Mouse (Mus musculus): ENCODE results near the gene Rasal2.
"Not testable (repeated sequence)": the region's sequence is repeated elsewhere in the genome, so short reads cannot be mapped to it uniquely, and the experiment has no call there.

Rasal2 gene

DNA sequence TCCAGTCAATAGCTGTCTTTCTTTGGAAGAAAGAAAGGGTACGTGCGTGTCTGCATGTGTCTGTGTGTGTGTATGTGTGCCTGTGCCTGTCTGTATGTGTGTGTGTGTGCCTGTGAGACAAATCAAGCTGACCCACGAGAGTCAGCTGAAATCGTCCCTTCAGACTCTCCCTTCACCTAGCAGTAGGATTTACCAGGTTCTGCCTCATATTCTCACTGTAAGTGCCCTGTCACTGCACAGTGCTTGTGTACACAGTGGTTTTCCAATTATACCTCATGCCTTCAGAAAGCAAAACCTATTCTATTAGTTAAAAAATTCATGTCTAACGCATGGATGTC lies 168.0 kb downstream of the Rasal2 start:
- DNase-seq (ENCODE audit: low spot score in 2 of 2), result peak; percentile 44 to 46

DNA sequence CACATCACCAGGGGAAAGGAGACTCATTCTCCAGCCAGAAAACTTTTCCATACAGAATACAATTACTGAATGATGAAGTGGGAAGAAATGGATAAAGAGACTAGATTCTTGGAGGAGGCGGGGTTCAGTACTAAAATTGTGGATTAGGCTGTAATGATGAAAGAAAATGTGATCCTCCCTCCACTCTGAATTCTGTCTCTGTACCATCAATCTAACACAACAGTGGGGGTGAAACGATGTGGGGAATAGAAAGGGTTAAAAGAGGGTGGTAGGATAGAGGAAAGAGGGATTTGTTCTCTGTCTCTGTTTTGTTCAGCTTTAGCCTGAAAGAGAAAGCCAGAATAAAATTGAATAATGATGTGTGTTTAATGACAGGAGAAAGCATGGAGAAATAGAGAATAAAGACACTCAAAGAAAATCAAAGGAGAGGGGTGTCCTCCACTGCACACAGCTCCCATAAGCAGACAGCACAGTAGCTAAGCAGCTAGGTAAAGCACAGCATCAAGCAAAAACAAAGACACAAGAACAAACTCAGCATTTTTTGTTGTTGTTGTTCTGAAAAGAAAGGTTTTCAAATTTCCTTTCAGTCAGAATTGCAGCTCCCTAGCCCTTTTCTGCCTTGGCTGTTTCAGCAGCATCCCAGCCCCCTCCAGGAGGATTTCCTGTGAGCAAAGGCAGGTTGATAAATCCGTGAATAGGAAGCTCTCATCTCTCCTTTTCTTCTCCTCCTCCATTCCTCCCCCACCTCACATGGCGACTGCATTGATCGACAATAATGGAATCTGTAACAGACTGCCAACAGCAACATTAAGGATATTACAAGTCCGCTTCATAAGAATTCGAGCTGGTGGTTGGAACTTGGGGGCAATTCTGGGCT lies 168.6 kb downstream of the Rasal2 start:
- DNase-seq (ENCODE audit: low spot score in 2 of 2), result peak; percentile 50 to 52

DNA sequence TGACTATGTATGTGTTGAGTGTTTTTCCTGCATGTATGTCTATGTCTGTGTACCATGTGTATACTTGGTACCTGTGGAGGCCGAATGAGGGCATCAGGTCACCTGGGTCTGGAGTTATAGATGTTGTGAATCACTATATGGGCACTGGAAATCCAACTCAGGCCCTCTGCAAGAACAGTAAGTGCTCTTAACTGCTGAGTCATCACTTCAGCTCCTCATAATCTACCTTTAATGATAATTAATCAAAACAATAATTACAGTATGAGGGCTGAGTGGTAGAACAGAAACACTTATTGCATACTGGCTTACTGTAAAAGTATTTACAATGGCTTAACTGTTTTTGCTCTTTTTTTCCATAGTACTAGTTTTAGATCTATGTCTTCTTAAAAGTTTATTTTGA lies 172.7 kb downstream of the Rasal2 start:
- DNase-seq (ENCODE audit: low spot score in 2 of 2), result no peak

DNA sequence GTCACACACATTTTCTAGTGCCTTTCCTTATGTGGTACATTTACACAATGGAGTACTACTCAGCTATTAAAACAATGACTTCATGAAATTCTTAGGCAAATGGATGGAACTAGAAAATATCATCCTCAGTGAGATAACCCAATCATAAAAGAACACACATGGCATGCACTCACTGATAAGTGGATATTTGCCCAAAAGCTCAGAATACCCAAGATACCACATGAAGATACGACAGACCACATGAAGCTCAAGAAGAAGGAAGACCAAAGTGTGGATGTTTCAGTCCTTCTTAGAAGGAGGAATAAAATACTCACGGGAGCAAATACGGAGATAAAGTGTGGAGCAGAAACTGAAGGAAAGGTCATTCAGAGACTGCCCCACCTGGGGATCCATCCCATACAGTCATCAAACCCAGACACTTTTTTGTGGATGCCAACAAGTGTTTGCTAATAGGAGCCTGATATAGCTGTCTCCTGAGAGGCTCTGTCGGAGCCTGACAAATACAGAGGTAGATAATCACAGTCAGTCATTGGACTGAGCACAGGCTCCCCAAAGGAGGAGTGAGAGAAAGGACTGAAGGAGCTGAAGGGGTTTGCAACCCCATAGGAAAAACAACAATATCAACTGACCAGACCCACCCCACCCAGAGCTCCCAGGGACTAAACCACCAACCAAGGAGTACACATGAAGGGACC lies 175.6 kb downstream of the Rasal2 start:
- DNase-seq (ENCODE audit: low spot score in 2 of 2), result not testable (repeated sequence)

DNA sequence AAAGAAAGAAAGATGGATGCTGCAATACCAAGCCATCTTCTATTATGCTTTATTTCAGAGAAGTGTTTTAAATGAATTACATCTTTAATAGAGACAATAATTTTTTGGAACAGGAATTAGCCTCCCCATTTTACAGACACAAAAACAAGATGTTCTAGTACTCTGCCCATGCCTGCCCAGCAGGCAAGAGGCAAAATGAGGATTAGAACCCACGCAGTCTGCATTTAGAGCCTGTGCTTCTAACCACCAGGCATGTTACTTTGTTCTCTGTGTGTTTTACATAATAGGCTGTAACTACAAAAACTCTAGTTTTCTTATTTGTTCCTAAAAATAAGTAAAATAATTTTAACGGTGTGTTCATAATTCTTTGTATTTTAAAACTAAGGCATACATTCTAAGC lies 178.9 kb downstream of the Rasal2 start:
- DNase-seq (ENCODE audit: low spot score in 2 of 2), result no peak

DNA sequence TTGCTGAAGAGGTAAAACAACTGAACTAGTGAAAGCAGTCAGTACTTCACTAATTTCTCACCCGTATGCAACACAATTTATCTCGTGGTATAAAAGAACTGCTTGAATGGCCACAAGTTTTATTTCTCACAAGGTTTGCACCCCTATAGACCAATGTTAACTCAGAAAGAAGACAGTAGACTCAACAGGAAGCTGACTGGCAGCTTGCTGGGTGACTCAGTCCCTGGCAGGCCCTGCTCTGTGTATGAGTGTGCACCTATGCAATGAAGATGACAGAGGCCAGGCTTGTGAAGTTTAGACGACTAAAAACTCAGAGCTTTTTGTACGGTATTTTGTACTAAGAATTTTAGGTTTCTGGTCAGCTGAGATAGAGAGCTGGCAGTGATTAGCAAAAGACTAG lies 180.0 kb downstream of the Rasal2 start:
- DNase-seq (ENCODE audit: low spot score in 2 of 2), result no peak

DNA sequence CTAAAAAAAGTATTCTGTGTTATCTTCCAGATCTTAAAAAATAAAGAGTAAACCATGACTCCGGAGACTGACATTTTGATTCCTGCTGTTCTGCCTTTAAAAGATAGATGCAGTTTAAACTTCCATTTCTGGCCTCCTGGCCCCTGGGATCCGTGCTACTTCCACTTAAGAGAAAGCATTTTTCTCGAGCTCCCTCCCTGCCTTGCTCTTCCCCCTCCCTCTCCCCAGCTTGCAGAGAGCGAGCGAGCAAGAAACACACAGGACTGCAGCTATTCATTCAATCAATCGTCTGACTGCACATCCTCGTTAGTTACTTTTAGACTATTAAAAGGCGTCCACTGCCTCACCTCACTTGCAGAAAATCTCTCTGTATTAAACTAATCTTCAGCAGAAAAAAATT lies 181.4 kb downstream of the Rasal2 start:
- DNase-seq (ENCODE audit: low spot score in 2 of 2), result peak; percentile 62 to 64

DNA sequence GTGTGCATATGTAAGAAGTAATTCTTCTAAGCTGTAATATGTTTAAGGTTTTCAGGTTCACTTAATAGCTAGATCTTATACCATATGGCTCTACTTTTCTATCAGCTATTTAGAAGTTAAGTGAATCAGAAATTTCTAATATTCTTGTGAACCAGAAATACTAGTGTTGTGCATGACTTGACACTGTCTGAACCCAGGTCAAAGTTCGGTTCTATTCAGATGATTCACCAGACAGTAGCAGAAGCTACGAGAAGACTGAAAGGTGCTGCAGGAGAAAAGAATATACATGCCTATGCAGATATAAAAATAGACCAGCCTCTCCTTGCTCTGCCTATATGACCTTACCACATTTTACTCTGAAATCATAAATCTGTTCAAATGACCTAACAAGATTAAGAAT lies 182.0 kb downstream of the Rasal2 start:
- no peak for DNase-seq (ENCODE audit: low spot score in 2 of 2)

DNA sequence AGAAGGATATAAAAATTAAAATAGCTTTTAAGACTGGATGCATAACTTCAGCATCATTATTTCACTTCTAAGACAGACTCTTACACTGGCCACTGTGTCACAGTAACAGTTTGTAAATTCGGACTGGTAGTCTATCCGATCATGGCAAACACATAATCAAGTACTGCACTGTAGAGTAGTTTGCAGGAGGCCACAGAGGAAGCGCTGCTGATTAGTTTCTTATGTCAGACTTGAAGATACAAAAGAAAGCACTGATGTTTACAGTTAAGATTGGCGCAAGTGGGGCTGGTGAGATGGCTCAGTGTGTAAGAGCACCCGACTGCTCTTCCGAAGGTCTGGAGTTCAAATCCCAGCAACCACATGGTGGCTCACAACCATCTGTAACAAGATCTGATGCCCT lies 187.4 kb downstream of the Rasal2 start:
- no peak for DNase-seq (ENCODE audit: low spot score in 2 of 2)

DNA sequence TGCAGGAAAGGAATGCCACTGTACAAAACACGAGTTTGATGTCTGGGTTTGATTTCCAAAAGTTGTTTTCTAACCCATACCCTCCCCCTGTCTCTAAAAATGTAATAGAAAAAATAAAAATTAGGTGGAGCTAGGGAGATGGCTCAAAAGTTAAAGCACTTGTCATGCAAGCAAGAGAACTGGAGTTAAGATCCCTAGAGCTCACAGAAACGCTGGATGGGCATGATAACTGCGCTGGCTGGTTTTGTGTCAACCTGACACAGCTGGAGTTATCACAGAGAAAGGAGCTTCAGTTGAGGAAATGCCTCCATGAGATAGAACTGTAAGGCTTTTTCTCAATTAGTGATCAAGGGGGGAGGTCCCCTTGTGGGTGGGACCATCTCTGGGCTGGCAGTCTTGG lies 191.5 kb downstream of the Rasal2 start:
- no peak for DNase-seq (ENCODE audit: low spot score in 2 of 2)

DNA sequence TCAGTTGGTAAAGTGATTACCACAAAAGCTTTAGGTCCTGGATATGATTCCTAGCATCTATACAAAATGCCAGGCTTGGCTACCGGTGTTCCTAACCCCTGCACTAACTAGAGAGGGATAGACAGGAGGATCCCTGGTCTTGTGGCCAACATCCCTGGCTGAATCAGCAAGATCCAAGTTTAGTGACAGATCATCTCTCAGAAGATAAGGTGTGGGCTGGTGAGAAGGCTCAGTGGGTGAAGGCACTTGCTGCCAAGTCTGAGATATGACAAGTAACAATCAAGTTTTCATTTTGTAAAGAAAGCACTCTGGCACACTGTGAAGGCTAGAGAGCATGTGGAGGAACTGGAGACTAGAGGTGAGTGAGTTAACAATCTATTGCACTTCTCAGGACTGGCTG lies 191.9 kb downstream of the Rasal2 start:
- no peak for DNase-seq (ENCODE audit: low spot score in 2 of 2)

DNA sequence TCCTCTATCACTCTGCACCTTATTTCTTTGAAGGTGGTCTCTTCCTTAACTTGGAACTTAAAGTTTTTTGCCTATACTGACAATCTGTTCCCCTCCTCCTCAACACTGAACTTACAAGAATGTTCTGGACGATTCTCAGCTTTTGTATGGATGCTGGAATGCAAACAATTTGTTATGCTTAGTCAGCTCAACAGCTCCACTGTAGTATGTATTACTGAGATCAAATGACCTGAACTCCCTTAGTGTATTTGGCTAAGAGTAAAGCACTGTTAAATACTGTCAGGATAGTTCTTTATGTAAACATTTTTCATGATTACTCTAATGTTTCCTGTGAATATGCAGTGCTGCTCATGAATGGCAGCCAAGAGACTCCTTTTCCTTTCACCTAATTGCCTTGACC lies 203.6 kb downstream of the Rasal2 start:
- DNase-seq (ENCODE audit: low spot score in 2 of 2), result no peak

DNA sequence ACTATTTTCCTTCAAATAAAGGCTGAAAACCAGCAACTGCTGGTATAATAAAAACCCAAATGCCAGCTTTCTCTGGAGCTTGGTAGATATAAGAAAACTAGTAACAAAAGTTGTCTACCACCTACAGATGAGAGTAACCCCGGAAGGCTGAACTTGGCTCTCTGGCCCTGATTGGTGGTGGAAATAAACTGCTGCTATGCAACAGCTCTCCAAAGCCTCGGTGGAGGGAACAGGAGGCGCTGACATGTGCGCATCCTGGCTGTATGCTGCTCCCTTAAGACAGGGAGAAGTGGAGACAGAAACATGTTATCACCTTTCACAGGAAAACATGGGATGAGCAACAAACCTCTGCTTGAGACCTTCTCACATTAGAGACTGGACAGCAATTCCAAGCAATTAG lies 206.7 kb downstream of the Rasal2 start:
- DNase-seq (ENCODE audit: low spot score in 2 of 2), result no peak

DNA sequence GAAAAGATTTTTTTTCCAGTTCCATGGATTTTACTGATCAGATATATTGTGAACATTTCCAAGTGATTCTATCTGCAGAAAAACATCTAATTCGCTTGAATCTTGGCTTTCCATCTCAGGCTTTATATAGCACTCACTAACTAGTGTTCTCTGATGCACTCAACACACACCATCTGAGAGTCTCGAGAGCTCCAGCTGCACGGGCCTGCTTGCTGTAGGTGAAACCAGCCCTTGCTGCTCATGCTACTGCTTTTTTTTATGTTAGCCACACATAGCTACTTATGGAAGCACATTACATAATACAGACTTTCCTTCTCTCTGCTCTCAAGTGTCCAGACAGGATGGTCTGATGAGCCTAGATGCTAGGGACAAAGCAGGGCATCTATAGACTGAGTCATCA lies 229.4 kb downstream of the Rasal2 start:
- DNase-seq (ENCODE audit: low spot score in 2 of 2), result peak; percentile 46 to 71

DNA sequence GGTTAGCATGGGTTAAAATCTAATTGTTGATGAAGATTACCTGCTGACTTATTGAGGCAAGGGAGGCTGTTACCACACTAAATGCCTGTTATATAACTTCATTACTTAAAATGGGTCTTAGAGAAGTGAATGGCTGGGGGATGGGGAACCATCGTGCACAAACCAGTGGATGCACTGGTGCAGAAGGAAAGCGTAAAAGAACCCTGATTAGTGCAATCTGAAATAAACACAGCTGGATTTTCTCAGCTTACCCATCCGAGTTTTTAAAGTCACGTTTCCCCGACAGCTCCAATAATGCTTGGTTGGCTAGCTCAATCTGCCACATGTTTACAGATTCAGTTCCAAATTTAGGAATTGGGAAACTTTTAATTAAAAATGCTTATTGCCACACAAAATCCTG lies 230.0 kb downstream of the Rasal2 start:
- DNase-seq (ENCODE audit: low spot score in 2 of 2), result peak in 1 of 2 experiments; percentile 28

DNA sequence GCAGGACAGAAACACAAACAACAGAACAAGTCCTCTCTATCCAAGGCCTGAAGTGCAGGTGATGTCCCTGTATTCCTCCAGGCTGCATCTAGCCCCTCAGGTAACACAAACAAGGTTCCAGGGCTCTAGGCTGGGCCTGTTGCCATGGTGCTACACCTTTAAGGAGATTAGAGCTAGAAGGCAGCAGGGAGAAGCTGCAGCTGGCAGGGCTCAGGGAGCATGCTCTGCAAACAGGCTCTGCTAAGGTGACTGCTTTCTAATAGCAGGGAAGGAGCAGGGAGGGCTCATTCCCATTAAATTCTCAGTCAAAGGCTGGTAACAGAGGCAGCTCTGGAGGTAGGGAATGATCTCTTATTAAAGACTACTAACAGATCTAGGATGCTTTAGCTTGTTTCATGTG lies 231.3 kb downstream of the Rasal2 start:
- DNase-seq (ENCODE audit: low spot score in 2 of 2), result peak; percentile 46 to 47

DNA sequence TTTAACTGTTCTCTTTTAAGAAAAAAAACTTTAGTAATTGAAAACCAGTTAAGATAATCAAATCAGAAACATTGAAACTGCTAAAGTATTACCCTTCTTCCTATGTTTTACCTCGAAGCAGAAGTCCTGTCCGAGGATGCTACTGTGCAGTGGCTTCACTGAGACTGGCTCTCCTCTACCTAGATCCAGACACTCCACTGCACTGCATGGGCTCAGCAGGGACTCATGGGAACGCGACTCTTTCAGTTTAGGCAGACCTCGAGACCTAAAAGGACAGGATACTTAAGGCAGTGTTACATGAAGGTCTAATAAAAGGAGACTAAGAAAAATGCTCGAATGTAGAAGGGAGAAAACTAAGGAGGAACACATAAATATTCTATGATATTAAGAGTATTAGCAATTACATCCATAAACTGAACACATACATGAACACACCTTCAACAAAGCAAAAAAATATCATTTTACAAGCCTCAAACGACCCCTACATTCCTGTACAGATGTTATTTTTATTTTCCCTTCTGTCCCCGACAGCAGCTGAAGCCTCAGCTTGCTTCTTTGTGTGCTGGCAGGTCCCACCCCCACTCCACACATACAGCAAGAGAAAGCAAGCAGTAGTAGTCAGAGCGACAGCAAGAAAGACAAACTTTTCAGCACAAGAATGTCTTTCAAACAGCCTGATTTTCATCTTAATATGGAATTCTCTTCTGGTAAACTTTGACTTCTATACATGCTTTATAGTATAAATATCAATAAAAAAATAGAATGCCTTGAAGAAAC lies 233.2 kb downstream of the Rasal2 start:
- peak in 1 of 2 experiments; percentile 25 for DNase-seq (ENCODE audit: low spot score in 2 of 2)

DNA sequence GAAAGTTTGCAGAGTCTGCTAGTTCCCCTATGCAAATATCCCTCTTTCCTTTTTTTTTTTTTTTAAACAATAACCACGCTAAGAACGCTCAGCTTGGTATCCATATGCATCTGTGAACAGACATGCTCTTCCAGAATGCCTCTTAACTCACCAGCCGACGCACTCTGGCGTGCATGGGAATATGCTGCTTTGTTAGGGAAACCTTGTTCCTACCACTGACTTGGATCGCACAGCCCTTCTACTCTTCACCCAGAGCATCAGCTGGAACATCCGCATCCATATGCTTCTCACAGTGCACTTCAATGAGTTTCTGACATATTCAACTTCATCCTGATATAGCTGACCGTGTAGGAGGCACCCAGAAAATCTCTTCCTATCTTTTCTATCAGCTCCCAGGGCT lies 243.1 kb downstream of the Rasal2 start:
- peak; percentile 54 to 59 for DNase-seq (ENCODE audit: low spot score in 2 of 2)

DNA sequence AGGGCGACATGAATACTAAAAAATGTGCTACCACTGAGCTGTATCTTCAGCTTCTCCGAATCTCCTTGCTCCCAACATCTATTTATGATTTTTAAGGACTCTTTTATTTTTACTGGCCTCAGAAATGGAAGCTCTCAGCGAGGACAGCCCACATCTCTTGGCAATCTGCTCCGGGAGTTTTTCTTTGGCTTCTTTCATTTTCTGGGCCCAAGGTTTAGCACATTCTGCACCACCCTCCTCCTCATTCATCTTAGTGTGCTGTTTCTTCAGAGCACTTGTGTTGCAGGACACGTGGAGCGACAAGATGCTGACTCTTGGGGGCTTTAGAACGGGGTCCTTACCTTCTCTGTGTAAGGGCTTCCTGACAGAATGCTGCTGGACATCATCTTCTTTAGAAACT lies 243.5 kb downstream of the Rasal2 start:
- DNase-seq (ENCODE audit: low spot score in 2 of 2), result peak; percentile 63 to 80

DNA sequence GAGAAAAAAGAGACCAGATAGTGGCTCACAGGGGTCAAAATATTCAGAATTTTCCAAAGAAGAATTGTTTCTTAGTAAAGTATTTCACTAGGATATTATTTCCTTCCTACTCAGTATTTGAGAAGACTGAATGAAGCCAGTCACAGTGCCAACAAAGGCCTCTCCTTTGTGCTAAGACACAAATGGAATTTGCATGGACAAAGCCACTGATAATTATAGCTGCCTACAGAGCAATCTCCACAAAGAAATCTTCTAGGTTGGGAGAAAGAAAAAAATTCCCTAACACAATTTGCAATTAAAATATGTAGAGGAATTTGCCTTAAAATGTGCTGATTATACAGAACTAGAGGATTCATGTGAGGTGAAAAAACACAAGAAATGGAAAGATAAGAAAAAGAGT lies 258.6 kb downstream of the Rasal2 start:
- no peak for DNase-seq (ENCODE audit: low spot score in 2 of 2)

DNA sequence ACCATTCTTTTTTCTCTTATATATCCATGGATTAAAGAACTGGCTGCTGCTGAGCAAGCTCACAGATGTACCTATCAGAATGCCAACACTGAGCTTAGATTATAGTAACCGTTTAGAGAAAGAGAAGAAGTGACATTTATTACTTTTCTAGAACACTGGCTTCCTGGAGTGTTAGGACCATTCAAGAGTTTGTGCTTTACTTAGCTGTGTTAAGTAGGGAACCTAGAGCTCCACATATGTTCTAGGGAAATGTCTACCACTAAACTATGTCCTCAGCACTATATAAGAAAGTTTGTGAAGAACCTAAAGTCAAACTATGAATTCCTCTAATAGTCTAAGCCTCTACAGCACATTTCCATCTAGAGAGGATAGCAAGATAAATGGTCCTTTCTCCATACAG lies 262.3 kb downstream of the Rasal2 start:
- no peak for DNase-seq (ENCODE audit: low spot score in 2 of 2)

DNA sequence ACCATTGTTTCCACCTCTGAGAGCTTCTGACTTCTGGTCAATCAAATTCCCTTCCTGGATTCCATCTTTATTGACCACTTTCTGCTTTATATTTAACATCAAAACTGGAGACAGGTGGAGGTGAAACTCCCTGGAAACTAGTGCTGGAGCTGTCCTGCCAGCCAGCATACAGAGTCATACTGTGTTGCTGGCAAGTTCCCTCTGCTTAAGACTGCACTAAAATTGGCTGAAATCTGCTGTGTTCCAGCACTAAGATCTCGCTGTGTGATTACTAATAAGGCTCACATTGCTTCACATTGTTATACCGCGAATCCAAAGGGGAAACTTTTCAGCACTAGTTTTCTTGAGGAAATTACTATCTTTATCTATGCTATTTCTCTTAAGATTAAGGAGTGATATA lies 267.8 kb downstream of the Rasal2 start:
- DNase-seq (ENCODE audit: low spot score in 2 of 2), result no peak
